ENCODE assay signal across 9 mouse cellular contexts in the genomic region with DNA sequence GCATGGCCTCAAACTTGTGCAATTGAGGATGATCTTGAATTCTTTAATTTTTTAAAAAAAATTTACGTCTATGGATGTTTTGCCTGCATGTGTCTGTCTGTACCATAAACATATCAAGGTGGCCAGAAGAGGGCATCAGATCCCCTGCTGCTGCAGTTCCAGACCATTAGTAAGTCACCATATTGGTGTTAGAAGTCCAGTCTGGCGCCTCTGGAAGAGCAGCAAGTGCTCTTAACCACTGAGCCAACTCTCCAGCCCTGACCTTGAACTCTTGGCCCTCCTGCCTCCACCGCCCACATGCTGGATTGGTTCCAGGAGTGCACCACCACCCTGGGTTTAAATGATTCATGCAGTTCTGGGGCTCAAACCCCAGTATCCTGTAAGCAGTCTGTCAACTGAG. TPM values are rescaled to one million over a fixed set of nuclear protein-coding genes. Genes with fewer than 3 reads are reported as not detected.
DNase-seq lines count a peak whose midpoint lies in the region; ATAC-seq and TF ChIP-seq lines count a peak whose summit lies in the region.
"Had no signal": no experiment of that assay in that cellular context is flagged by ENCODE, and none has a peak within 500 bp of the region (broad histone marks: within the 10 kb centered on the region; RNA-seq: fewer than 3 reads in every experiment).

No protein-coding gene starts in this region.

- no peaks in the 10 kb centered on the region for H3K79me3 ChIP-seq in C2C12 (ENCODE audit: low read depth)

- no peaks in the 10 kb centered on the region for H3K27me3 ChIP-seq in kidney, embryonic 16.5 days (ENCODE audit: insufficient read depth, low read length)
- H3K27me3 ChIP-seq in C2C12 (ENCODE audit: control insufficient read depth, insufficient read depth, insufficient read length) = no peaks in the 10 kb centered on the region
- no peaks in the 10 kb centered on the region for H3K27me3 ChIP-seq in hindbrain, embryonic 15.5 days
- no peaks in the 10 kb centered on the region for H3K27me3 ChIP-seq in midbrain, postnatal 0 days (ENCODE audit: insufficient read depth, low read length)
- H3K27me3 ChIP-seq: embryonic facial prominence, embryonic 13.5 days had no signal

- TF ChIP-seq CTCF in C2C12 (IDR thresholded peaks at IDR 0.05; ENCODE audit: control insufficient read depth, insufficient read depth, insufficient read length) = peak; percentile 21
- TF ChIP-seq CTCF in midbrain, postnatal 0 days (IDR thresholded peaks at IDR 0.05) = peak; percentile 70

- 54% methylated on average over 3 of the region's 3 CpGs for WGBS in kidney, embryonic 16.5 days
- 61% methylated on average over 3 of the region's 3 CpGs for WGBS in hindbrain, embryonic 15.5 days
- 68% methylated on average over 3 of the region's 3 CpGs for WGBS in midbrain, postnatal 0 days

- H3K36me3 ChIP-seq in kidney, embryonic 16.5 days (ENCODE audit: insufficient read depth, low read length) = no peaks in the 10 kb centered on the region
- no peaks in the 10 kb centered on the region for H3K36me3 ChIP-seq in C2C12 (ENCODE audit: control insufficient read depth, insufficient read depth)
- H3K36me3 ChIP-seq in hindbrain, embryonic 15.5 days = no peaks in the 10 kb centered on the region
- H3K36me3 ChIP-seq in midbrain, postnatal 0 days (ENCODE audit: insufficient read depth, low read length) = no peaks in the 10 kb centered on the region
- H3K36me3 ChIP-seq: embryonic facial prominence, embryonic 13.5 days had no signal

- H3K4me1 ChIP-seq in kidney, embryonic 16.5 days (ENCODE audit: insufficient read depth, low read length) = peaks cover 10% of the 10 kb centered on the region
- peaks cover 12% of the 10 kb centered on the region; the same call in 1 of the 2 replicates for H3K4me1 ChIP-seq in hindbrain, embryonic 15.5 days (replicated peaks)
- no peaks in the 10 kb centered on the region for H3K4me1 ChIP-seq in midbrain, postnatal 0 days (ENCODE audit: insufficient read depth, low read length)

- H3ac ChIP-seq in C2C12 (ENCODE audit: control insufficient read depth, insufficient read length, low read depth) = no peak overlapping the region

- no peaks in the 10 kb centered on the region for H3K9me3 ChIP-seq in kidney, embryonic 16.5 days (ENCODE audit: low read length)
- no peaks in the 10 kb centered on the region for H3K9me3 ChIP-seq in hindbrain, embryonic 15.5 days
- no peaks in the 10 kb centered on the region for H3K9me3 ChIP-seq in midbrain, postnatal 0 days (ENCODE audit: low read length)
- H3K9me3 ChIP-seq: embryonic facial prominence, embryonic 13.5 days had no signal

- no peaks in the 10 kb centered on the region for H3K79me2 ChIP-seq in C2C12 (ENCODE audit: control insufficient read depth, insufficient read depth)

- no peak overlapping the region for H3K9ac ChIP-seq in kidney, embryonic 16.5 days (replicated peaks; ENCODE audit: low read length)
- no peak overlapping the region for H3K9ac ChIP-seq in hindbrain, embryonic 15.5 days
- H3K9ac ChIP-seq in midbrain, postnatal 0 days (replicated peaks; ENCODE audit: low read length, poor library complexity, severe bottlenecking) = no peak overlapping the region
- H3K9ac ChIP-seq: embryonic facial prominence, embryonic 13.5 days had no signal

- no peak overlapping the region for H3K27ac ChIP-seq in kidney, embryonic 16.5 days (ENCODE audit: low read length)
- peak overlapping the region; percentile 50 for H3K27ac ChIP-seq in hindbrain, embryonic 15.5 days (replicated peaks)
- no peak overlapping the region for H3K27ac ChIP-seq in midbrain, postnatal 0 days (ENCODE audit: low read depth, low read length)
- H3K27ac ChIP-seq: embryonic facial prominence, embryonic 13.5 days had no signal

- peak; percentile 59 for DNase-seq in kidney, adult 9 months
- peak; percentile 53 for DNase-seq in adrenal gland, adult 2 months
- peak; percentile 66 for DNase-seq in midbrain, postnatal 0 days (ENCODE audit: low spot score)
- DNase-seq in layer of hippocampus, adult 9-11 months = no peak

- no peak overlapping the region for H3K4me3 ChIP-seq in kidney, embryonic 16.5 days (ENCODE audit: low read length)
- no peak overlapping the region for H3K4me3 ChIP-seq in C2C12 (ENCODE audit: insufficient read depth, poor library complexity, severe bottlenecking)
- H3K4me3 ChIP-seq in hindbrain, embryonic 15.5 days = no peak overlapping the region
- no peak overlapping the region for H3K4me3 ChIP-seq in midbrain, postnatal 0 days (ENCODE audit: low read depth, low read length)
- H3K4me3 ChIP-seq: embryonic facial prominence, embryonic 13.5 days had no signal

- ATAC-seq in kidney, embryonic 16.5 days (ENCODE audit: low FRiP score, low TSS enrichment) = no peak
- 0 out of 2 replicates have a peak, but pooled peaks have one; percentile 43 for ATAC-seq in hindbrain, embryonic 15.5 days (ENCODE audit: low FRiP score, low read depth)
- no peak for ATAC-seq in midbrain, postnatal 0 days (ENCODE audit: low FRiP score)
- ATAC-seq in inflammation-experienced regulatory T-cells, adult 6 months = no peak

- no peak overlapping the region for H3K4me2 ChIP-seq in kidney, embryonic 16.5 days (replicated peaks; ENCODE audit: low read depth, low read length)
- H3K4me2 ChIP-seq in hindbrain, embryonic 15.5 days = no peak overlapping the region
- H3K4me2 ChIP-seq in midbrain, postnatal 0 days (ENCODE audit: low read depth, low read length, poor library complexity, severe bottlenecking) = no peak overlapping the region
- H3K4me2 ChIP-seq: embryonic facial prominence, embryonic 13.5 days had no signal

TF ChIP-seq in C2C12, 6 proteins besides CTCF, POLR2A, EP300 and RAD21:
- TF ChIP-seq CEBPB (IDR thresholded peaks at IDR 0.05; ENCODE audit: low read depth) = no peak
- no peak for TF ChIP-seq MYOG (IDR thresholded peaks at IDR 0.05; ENCODE audit: control insufficient read depth, extremely low read depth, insufficient read length)
- no peak for TF ChIP-seq USF1 (IDR thresholded peaks at IDR 0.05; ENCODE audit: low read depth)
- no peak for TF ChIP-seq MAX (IDR thresholded peaks at IDR 0.05)
- no peak for TF ChIP-seq FOSL1 (IDR thresholded peaks at IDR 0.05; ENCODE audit: insufficient read depth, low read length, poor library complexity, severe bottlenecking)
- no peak for TF ChIP-seq MYOD1 (IDR thresholded peaks at IDR 0.05; ENCODE audit: control insufficient read depth, insufficient read length, low read depth)

RNA-seq across cellular contexts. Expression of a gene that starts 39.1 kb away (rescaled TPM):
- 8.8 and 10.1 TPM in 2 replicates for polyA plus RNA-seq in kidney, embryonic 16.5 days (2015; fragmentation: Nextera tagmentation; extraction: Ambion mirVana)
- 4.5 TPM for polyA plus RNA-seq in C2C12 (2012; fragmentation: generic; extraction: Trizol)
- 10 to 100 TPM; 15.4 to 26.2 TPM for total RNA-seq in adrenal gland, adult 2 months (2021)
- 15.6 and 16.1 TPM in 2 replicates for polyA plus RNA-seq in adrenal gland, adult 2 months (2012; rRNA removed)
- 11.9 TPM in 2 replicates for polyA plus RNA-seq in hindbrain, embryonic 15.5 days (2015; fragmentation: Nextera tagmentation; extraction: Ambion mirVana)
- 20.6 and 22.7 TPM in 2 replicates for total RNA-seq in midbrain, postnatal 0 days (2014; rRNA removed)
- polyA plus RNA-seq in midbrain, postnatal 0 days (2015; fragmentation: Nextera tagmentation; extraction: Ambion mirVana) = 13.2 and 16.2 TPM in 2 replicates
- 1 to 10 TPM; 1.5 to 6.0 (median 5.0) TPM for polyA plus RNA-seq in inflammation-experienced regulatory T-cells, adult 6 months (2017; shearing (Covaris generic))
